Mouse (Mus musculus) spleen, postnatal 14 days (tissue): ENCODE measurements around the gene Polr2h.

ENCODE experiments used
- DNase-seq, 2 experiments: peaks; one replicate each; pipeline ENCODE4 v3.0.0; 2021 to 2022; ENCODE audit warnings: low spot score in 2 of 2

Gene Polr2h

GRCm38 (mm10) chr16:20722736-20723135 lies 5.3 kb downstream of the Polr2h start:
- DNase-seq: no peak

GRCm38 (mm10) chr16:20723247-20723646 lies 5.8 kb downstream of the Polr2h start:
- DNase-seq: no peak

DNA sequence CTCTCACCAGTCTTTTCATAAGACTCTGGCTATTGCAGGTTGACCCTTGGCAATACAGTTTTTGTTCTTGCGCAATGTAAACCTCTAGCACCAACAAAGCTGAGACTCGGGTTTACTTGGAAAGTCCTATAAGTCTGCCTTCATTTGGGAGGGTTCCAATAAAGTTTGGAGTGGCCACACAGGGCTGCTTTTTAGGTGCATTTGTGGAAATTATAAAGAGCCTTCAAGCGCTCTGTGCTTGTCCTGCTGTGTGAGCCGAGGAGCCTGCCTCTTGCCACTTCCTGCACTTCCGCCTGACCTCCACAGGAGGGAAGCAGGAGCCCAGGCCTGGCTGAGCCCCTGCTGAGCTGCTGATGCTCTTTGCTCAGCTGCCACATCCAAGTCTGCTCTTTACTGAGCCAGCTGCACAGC lies 6.9 kb downstream of the Polr2h start:
- no peak for DNase-seq

- DNase-seq: no peak
These were observed 7.9 kb downstream of the Polr2h start for GRCm38 (mm10) chr16:20725321-20725720.

DNA sequence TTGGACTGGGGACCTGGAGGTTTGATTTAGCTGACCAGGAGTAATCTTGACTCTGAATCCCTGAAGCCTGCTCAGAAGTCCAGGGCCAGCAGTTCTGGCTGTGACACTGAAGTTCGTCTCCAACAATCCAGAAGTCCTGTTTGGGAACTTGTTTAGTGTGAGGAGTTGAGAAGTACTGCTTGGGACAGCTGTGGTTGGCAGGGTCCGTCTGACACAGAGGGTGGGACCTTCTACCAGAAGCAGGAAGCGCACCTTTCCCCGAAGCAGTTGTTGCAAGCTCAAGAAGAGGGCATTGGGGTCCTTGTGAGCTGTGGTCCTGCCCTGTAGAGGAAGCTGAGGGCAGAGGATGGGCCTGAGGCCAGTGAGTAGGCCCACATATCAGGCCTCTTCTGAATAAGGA lies 8.3 kb downstream of the Polr2h start:
- no peak for DNase-seq

- DNase-seq: no peak
These were observed 8.9 kb downstream of the Polr2h start for GRCm38 (mm10) chr16:20726384-20726783.

DNA sequence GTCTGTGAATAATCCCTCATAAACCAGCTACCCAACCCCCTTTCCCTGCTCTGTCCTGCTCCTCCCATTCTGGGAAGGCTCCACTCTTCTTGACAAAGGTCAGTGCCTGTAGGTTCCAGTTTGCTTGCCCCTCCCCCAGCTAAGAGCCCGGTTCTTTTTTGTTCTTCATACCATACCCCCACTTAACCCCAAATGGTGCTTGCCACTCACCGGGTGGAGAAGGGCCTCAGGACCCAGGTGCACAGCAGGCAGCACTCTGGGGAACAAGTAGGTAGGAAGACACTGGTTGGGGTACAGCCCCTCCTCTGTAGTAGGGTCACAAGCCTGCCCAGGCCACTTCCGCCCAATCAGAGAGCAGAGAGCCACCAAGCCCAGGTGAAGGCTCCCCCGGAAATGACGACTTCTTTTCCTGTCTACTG lies 12.8 kb downstream of the Polr2h start:
- DNase-seq: no peak

DNA sequence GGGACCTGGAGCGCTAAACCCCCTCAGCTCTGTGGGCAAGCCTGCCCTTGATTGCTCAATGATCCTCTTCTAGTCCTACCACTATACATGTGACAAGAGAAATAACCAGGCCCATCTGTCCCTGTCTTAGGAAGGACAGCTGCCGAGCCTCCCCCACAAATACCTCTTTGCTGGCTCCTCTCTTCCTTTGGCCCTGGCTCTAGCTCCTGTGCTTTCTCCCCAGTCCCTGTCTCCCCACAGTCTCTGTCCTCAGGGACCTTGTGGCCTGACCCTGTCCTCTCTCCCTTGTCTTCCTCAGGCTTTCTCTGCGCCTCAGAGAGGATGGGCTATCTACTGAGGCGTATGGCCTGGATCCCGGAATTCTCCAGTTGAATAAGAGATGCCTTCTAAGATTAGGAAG lies 14.2 kb downstream of the Polr2h start:
- DNase-seq: no peak

GRCm38 (mm10) chr16:20732251-20732924 lies 14.9 kb downstream of the Polr2h start:
- no peak for DNase-seq

DNA sequence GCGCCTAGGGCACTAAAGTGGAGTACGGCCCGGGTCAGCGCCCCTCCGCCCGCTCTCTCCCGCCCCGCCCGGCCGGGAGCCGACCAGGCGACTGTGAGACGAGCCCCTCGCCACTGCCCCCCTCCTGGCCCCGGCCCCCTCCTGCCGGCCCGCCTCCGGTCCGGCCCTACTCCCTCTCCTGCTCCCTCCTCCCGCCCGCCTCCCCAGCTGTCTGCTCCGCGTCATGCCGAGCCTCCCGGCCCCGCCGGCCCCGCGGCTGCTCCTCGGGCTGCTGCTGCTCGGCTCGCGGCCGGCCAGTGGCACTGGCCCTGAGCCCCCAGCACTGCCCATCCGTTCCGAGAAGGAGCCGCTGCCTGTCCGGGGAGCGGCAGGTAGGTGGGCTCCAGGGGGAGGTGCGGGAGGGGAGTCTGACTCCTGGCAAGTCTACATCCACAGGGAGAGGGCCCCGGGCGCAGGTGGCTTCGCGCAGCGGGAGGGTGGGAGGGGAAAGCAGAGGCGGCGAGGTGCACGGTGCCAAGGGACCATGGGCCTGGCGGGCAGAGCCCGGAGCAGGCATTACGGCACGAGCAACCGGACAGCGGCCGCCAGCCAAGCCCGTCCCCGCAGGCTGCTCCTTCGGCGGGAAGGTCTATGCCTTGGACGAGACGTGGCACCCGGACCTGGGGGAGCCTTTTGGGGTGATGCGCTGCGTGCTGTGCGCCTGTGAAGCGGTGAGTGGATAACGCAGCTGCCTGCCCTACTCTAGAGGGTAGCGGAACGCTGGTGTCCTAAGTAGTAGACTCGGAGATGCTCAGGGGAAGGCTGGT lies 15.7 kb downstream of the Polr2h start, which contains the start of gene Chrd:
Chrd (plus strand) TSS at position 203 of the 806 bp plus-strand sequence.
- no peak for DNase-seq

GRCm38 (mm10) chr16:20733731-20734730 lies 16.6 kb downstream of the Polr2h start, which contains the start of gene Thpo:
Gene Thpo, minus strand, starts transcription at chr16:20734511.
- no peak for DNase-seq

DNA sequence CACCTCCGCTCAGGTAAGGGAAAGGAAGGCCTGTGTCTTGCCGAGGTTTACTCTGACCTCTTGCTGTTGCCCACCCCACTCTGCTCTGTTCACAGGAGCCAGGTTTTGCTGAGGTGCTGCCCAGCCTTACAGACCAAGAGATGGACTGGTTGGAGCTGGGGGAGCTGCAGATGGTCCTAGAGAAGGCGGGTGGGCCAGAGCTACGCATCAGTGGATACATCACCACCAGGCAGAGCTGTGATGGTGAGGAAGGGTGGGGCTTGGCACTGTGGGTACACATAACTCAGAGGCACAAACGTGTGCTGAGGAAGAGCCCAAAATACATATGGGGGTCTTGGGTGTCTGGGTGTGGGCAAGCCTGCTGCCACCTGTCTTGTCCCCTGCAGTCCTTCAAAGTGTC lies 18.2 kb downstream of the Polr2h start:
- DNase-seq: no peak

- DNase-seq: no peak
These were observed 18.7 kb downstream of the Polr2h start for GRCm38 (mm10) chr16:20736168-20736567.

DNA sequence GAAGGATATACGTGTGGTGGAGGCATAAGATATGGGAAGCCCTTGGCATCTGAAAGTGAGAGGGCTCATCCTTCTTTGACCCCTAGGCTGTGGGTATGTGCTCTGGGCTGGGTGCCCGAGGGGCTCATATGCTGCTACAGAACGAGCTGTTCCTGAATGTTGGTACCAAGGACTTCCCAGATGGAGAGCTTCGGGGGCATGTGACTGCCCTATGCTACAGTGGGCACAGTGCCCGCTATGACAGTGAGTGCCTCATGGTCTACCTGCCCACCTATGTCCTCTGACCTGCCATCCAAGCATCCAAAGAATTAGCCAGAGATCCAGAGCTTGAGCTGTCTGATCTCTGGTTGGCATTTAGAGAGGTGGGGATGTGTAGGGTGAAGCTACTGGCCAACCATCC lies 19.4 kb downstream of the Polr2h start:
- no peak for DNase-seq

GRCm38 (mm10) chr16:20739845-20740244 lies 22.4 kb downstream of the Polr2h start:
- DNase-seq: no peak

GRCm38 (mm10) chr16:20746641-20747040 lies 29.2 kb downstream of the Polr2h start:
- no peak for DNase-seq

GRCm38 (mm10) chr16:20750518-20750917 lies 33.1 kb downstream of the Polr2h start:
- DNase-seq: no peak

- no peak for DNase-seq
These were observed 38.6 kb downstream of the Polr2h start for GRCm38 (mm10) chr16:20756052-20756451.

GRCm38 (mm10) chr16:20757385-20757784 lies 39.9 kb downstream of the Polr2h start:
- DNase-seq: no peak

- DNase-seq: peak in 1 of 2 experiments; percentile 28
These were observed 44.2 kb downstream of the Polr2h start for GRCm38 (mm10) chr16:20761681-20762080.

- DNase-seq: peak in 1 of 2 experiments; percentile 23
These were observed 47.8 kb downstream of the Polr2h start for GRCm38 (mm10) chr16:20765244-20765643.
